Mouse (Mus musculus): ENCODE data around the gene Atad1. TPM values are rescaled to one million over a fixed set of nuclear protein-coding genes. Genes with fewer than 3 reads are reported as not detected.
A peak's percentile ranks its signal among the peaks of the same experiment; 100 is the strongest.
"Not testable (repeated sequence)": the region's sequence is repeated elsewhere in the genome, so short reads cannot be mapped to it uniquely, and the experiment has no call there.

The Atad1 gene
- total RNA-seq, 4 experiments from 2014 or later: 58.0 to 72.1 (median 60.8) TPM

DNA sequence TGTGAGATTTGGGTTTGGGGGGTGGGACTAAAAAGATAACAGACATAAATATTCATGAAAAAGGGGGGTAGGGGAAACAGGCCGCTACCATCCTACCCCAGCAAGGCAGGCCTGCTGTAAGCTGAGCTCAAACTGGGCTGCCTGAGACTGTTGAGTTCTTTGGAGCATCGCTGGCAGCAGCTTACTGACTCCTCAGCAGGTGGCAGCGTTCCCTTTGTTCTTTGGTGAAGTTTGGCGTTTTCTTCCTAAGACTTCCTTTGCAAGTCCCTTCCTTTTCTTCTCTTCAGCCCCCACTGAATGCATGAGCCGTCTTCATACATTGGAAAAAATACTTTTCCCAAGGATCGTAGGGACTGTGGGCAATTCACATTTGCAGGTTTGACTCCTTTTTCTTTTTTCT is 9.8 kb upstream of the Atad1 start:
- DNase-seq (ENCODE audit: low spot score in 2 of 2): no peak

DNA sequence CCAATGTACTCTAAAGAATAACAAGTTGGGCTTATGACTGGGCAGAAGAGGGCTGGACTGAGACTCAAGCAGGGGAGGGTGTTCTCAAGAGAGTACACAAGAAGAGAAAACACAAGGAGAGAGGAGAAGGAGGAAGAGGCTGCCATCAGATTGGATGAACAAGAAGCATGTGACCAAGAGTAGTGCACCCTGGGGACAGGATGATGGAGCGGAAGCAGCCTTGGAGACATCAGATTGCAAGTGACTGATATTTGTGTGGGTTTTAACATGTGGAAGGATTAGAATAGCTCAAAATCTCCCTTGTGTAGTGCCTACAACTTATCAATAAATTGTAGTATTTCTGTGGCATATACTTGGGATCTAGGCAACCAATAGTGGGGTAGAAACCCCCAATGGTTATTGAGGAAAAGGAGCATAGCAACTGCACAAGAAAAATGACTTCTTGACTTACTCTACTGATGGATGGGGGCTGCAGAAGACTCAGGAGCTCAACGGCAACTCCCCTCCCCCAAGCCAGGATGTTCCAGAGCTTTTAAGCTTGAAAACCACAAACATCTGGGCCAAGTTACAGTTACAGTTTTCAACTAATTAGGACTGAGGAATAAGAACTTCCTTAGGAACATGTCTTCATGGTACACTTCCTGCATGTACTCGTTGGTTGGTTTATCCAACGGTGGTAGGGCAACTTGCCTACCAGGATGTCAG is 1.2 kb upstream of the Atad1 start:
- DNase-seq (ENCODE audit: low spot score in 2 of 2): no peak

GRCm38 (mm10) chr19:32737844-32738243 is 1.7 kb downstream of the Atad1 start:
- no peak for DNase-seq (ENCODE audit: low spot score in 2 of 2)

DNA sequence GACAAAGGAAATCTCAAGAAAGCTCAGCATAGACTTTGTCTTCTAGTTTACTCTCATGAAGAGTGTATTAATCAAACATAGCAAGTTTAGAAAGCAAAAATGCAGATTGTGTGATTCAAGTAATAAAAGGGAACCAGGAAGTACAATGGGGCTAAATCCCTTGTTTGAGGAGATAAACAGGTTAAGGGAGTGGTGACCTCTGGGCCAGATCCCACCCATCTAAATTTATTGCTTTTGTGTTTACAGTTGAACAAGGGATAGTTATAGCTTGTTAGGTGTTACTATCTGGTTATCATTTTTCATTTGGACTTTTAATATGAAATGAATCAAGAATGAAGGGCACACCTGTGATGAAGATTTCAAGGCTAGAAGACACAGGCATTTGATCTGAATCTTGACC is 6.7 kb downstream of the Atad1 start:
- no peak for DNase-seq (ENCODE audit: low spot score in 2 of 2)

GRCm38 (mm10) chr19:32729785-32730184 is 9.8 kb downstream of the Atad1 start:
- DNase-seq (ENCODE audit: low spot score in 2 of 2): no peak

DNA sequence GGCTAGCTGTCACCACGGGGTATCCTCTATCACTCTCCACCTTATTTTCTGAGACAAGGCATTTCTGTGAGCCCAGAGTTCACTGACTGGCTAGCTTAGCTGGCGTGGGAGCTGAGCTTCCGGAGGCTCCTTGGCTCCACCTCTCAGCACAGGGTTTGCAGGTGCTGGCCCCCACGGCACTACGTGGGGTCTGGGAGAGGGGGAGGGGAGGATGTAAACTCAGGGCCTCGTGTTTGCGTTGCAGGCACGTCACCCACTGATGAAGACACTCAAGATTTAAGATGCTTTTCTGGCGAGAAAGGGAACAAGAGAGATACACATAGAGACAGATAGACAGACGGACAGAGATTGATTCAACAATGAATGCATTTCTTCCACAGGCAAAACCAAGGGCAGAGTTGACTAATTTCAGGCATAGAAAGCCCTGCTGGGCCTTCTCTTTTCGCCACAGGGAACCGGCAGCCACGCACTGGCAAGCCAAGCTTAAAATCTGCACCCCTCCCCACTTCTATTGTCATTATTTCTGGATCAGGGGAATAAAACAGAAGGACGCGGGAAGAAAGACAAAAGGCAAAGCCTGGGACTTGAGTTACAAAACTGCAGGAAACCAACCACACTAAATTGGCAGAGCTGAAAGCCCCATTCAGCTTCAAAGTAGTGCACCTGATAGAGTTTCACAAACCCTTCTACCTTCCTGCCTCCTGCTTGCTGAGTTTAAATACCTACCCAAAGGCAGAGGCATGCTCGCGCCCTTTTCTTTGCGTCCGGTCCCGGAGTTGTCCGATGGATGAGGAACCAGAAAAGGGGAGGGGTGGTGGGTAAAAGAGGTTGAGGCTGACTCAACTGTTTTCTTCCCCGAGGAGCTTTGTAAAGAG is 12.9 kb downstream of the Atad1 start:
- no peak for DNase-seq (ENCODE audit: low spot score in 2 of 2)

- DNase-seq (ENCODE audit: low spot score in 2 of 2): no peak
Measured at GRCm38 (mm10) chr19:32723817-32724216, 15.8 kb downstream of the Atad1 start.

DNA sequence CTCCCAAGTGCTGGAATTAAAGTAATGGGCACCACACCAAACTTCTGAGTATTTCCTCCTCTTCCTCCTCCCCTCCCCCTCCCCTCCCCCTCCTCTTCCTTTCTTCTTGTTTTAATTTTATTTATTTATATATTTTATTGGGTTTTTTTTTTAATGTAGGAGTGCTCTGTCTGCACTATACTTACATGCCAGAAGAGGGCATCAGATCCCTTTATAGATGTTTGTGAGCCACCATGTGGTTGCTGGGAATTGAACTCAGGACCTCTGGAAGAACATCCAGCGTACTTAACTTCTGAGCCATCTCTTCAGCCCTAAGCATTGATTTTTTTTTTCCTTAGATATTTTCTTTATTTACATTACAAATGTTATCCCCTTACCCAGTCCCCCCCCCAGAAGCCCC is 19.3 kb downstream of the Atad1 start:
- no peak for DNase-seq (ENCODE audit: low spot score in 2 of 2)

- DNase-seq (ENCODE audit: low spot score in 2 of 2): no peak
Measured at GRCm38 (mm10) chr19:32717590-32717989, 22.0 kb downstream of the Atad1 start.

GRCm38 (mm10) chr19:32715681-32716080 is 23.9 kb downstream of the Atad1 start:
- DNase-seq (ENCODE audit: low spot score in 2 of 2): no peak

DNA sequence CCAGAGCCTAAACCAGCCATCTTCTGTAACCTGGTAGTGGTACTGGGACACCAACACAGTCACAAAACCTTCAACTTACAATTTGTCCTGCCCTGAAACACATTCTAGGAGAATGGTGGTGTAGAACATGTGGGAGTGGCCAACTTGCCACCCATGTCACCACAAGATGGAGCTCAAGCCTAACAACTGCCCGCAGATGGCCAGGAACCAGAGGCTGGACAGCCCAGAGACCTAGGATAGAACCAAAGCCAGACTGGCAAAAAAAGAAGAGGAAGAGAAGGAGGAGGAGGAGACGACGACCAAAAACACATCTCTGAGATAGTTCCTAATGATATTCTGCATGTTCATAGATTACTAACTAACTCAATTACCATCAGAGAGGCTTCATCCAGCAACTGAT is 24.4 kb downstream of the Atad1 start:
- peak; percentile 61 for DNase-seq (ENCODE audit: low spot score in 2 of 2)

DNA sequence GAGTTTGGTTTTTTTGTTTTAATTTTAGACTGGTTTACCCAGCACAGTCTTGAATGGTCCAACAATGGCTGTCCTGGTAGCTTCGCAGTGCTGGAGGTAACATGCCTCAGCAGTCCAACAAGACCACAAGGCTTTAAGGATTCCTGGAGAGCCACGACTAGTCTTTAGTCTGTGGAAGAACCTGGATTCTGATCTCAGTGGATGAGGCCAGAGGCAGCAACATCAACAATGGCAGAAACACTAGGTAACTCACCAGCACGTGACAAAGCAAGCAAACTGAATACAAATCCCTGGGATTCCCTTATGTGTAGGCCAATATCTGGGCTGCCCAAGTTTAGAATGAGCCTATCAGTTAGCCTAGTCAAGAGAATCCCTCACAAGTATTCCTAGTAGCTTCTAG is 26.1 kb downstream of the Atad1 start:
- no peak for DNase-seq (ENCODE audit: low spot score in 2 of 2)

DNA sequence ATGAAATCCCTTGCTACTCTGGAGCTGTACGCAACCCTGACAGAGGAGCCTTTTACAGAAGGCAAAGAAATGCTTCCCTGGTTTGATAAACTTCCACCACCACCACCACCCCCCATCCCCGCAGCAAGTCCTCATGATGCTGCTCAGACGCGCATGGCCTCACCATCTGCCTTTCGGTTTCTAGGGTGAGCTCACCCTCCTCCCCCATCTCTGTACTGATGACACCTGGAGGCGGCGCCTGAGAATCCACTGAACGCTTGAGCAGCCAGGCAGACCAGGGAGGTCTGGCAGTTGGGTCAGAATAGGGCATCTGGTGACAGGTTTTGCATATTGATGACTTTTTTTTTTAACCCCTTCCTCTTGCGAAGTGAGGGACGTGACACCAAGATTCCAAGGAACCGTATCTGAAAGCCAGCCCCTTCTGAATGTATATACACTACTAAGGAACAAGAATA is 27.0 kb downstream of the Atad1 start:
- DNase-seq (ENCODE audit: low spot score in 2 of 2): peak; percentile 54 to 61

- DNase-seq (ENCODE audit: low spot score in 2 of 2): peak; percentile 81 to 82
Measured at GRCm38 (mm10) chr19:32711761-32712541, 27.6 kb downstream of the Atad1 start.

DNA sequence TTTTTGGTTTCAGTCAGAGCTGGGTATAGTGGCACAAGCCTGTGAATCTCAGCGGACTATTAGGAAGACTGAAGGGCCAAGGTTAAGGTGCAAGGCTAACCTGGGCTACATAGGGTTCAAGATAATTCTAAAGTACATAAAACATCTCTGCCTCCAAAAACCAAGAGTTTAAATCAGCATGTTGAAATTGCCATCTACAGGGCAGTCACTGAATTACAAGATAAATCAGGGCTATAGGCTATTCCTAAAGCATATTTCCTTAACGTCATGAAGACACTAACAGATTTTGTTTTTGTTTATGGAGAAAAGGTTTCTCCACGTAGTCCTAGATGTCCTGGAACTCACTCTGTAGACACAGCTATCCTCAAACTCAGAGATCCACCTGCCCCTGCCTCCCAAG is 29.3 kb downstream of the Atad1 start:
- DNase-seq (ENCODE audit: low spot score in 2 of 2): no peak

DNA sequence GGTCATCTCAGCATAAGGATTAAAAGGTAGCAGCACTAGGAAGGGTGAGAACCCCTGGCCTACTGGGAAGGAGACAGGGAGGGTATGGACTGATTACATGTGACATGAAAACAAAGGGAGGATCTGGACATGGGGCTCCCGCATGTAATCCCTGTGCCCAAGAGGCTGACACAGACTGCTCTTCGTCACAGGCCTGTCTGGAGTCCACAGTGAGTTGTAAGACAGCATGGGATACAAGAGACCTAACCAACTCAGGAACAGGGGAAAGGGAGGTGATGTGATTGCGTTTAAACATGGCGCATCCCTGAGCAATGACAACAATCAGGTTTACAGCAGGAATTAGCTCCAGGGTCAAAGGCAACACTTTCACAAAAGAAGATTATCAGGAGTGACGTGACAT is 30.6 kb downstream of the Atad1 start:
- DNase-seq (ENCODE audit: low spot score in 2 of 2): no peak

- DNase-seq (ENCODE audit: low spot score in 2 of 2): no peak
Measured at GRCm38 (mm10) chr19:32702191-32702590, 37.4 kb downstream of the Atad1 start.

GRCm38 (mm10) chr19:32696674-32697073 is 42.9 kb downstream of the Atad1 start:
- DNase-seq (ENCODE audit: low spot score in 2 of 2): no peak

DNA sequence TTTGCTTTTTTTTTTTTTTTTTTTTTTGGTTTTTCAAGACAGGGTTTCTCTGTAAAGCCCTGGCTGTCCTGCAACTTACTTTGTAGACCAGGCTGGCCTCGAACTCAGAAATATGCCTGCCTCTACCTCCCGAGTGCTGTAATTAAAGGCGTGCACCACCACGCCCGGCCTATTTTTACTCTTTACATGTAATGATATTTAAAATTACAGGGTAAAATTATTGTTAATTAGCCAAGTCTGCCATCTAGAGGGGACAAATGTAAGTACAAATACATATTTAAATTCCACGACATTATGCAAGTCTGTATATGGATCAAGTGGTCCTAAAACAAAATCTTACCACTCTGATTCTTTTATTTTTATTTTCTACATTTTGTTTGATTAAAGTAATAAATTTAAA is 49.9 kb downstream of the Atad1 start:
- DNase-seq (ENCODE audit: low spot score in 2 of 2): peak in 1 of 2 experiments; percentile 6

GRCm38 (mm10) chr19:32688227-32688626 is 51.4 kb downstream of the Atad1 start:
- not testable (repeated sequence) for DNase-seq (ENCODE audit: low spot score in 2 of 2)

GRCm38 (mm10) chr19:32687721-32688120 is 51.9 kb downstream of the Atad1 start:
- DNase-seq (ENCODE audit: low spot score in 2 of 2): no peak

GRCm38 (mm10) chr19:32683081-32683480 is 56.5 kb downstream of the Atad1 start:
- DNase-seq (ENCODE audit: low spot score in 2 of 2): no peak

Measured in gastrocnemius, adult 8-10 months (tissue).